Mouse (Mus musculus): Measurements from ENCODE around the gene Gckr. TPM values are rescaled to one million over a fixed set of nuclear protein-coding genes. Genes with fewer than 3 reads are reported as not detected.
"Not testable (repeated sequence)": the region's sequence is repeated elsewhere in the genome, so short reads cannot be mapped to it uniquely, and the experiment has no call there.

Gene Gckr
- polyA plus RNA-seq, 1 experiment from 2014 or later, result 0.09 TPM

DNA sequence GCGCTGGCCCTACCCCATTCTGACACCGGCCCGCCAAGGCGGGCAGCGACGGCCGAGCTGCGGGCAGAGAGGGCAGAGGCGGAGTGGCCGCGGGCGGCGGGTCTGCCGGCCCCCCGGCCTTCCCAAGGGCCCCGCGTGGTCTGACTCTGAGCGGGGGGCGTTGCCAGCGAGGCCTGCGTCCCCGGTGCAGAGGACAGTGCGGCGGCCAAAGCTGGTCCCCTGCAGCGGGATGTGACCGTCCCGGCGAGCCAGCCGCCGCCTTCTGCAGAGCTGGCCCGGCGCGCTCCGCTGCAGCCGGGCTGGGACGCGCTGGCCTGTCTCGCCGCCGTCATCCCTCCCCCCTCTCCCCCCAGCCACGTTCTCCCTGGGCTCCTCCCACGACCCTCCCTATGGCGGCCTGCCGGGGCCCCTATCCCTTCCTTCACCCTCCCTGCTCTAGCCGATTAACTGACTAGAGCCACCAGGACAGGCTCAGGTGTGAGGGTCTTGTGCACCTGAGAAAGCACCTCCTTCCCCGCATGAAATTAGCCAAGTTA, 1.6 kb upstream of the Gckr start, which contains the start of gene Fndc4:
Gene Fndc4 (minus strand): TSS at position 475 of the 536 bp plus-strand sequence.
- Histone ChIP-seq H3K4me3 (peak within 1 kb of the TSS; percentile 70), H3K9me3 (replicated peaks) (no peaks in the 10 kb centered on the region), H3K36me3 (no peaks in the 10 kb centered on the region), H3K27ac (0 out of 2 replicates have a peak within 1 kb of the TSS, but pooled peaks have one; percentile 14), H3K4me2 (peak within 1 kb of the TSS; percentile 97), H3K4me1 (replicated peaks) (peaks cover 26% of the 10 kb centered on the region), H3K27me3 (no peaks in the 10 kb centered on the region), H3K9ac (peak within 1 kb of the TSS; percentile 75)
- ATAC-seq (replicated peaks; ENCODE audit: insufficient number of reproducible peaks, insufficient read depth, low FRiP score, low read depth), result peak; percentile 55
- under 1% methylated on average over 46 of the region's 46 CpGs for WGBS

DNA sequence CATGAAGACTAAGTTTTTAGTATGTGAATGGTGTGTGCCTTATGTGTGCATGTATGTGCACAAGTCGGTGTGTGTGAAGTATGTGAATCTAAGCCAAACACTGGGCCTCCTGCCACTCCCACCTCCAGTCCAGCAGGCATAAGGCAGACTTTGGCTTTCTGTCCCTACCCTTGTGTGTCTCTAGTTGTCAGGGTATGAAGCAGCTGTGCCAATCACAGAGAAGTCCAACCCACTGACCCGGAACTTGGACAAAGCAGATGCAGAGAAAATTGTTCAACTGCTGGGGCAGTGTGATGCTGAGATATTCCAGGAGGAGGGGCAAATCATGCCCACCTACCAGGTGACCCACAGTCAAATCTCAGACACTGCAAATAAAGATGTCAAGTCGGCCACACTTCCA, 738 bp downstream of the Gckr start:
- H3K4me3 ChIP-seq, result no peak overlapping the region
- H3K4me1 ChIP-seq (replicated peaks), result peaks cover 21% of the 10 kb centered on the region
- 84% methylated on average over 3 of the region's 3 CpGs for WGBS
- no peak overlapping the region for H3K27ac ChIP-seq
- no peak overlapping the region for H3K4me2 ChIP-seq
- H3K9ac ChIP-seq, result no peak overlapping the region
- H3K27me3 ChIP-seq, result no peaks in the 10 kb centered on the region
- H3K9me3 ChIP-seq (replicated peaks), result no peaks in the 10 kb centered on the region
- H3K36me3 ChIP-seq, result no peaks in the 10 kb centered on the region
- ATAC-seq (replicated peaks; ENCODE audit: insufficient number of reproducible peaks, insufficient read depth, low FRiP score, low read depth), result no peak

DNA sequence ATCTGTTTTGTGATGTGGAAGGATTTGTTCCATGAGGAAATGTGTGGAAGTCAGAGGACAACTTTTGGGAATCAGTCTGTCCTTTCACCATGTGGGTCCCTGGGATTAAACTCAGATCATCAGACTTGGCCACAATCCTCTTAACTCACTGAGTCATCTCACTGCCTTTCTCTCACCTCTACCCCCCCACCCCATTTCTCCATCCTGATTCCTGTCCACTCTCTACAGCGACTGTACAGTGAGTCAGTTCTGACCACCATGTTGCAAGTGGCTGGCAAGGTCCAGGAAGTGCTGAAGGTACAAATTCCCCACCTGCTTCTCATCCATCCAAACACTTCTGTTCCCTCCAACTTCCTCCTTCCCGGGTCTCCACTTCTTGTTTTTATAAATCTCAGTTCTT, 1.2 kb downstream of the Gckr start:
- Histone ChIP-seq H3K9me3 (replicated peaks) (no peaks in the 10 kb centered on the region), H3K4me1 (replicated peaks) (peaks cover 21% of the 10 kb centered on the region), H3K36me3 (no peaks in the 10 kb centered on the region), H3K4me3 (no peak overlapping the region), H3K9ac (no peak overlapping the region), H3K27ac (no peak overlapping the region), H3K4me2 (no peak overlapping the region), H3K27me3 (no peaks in the 10 kb centered on the region)
- WGBS, result 47% methylated on average over 2 of the region's 2 CpGs
- no peak for ATAC-seq (replicated peaks; ENCODE audit: insufficient number of reproducible peaks, insufficient read depth, low FRiP score, low read depth)

DNA sequence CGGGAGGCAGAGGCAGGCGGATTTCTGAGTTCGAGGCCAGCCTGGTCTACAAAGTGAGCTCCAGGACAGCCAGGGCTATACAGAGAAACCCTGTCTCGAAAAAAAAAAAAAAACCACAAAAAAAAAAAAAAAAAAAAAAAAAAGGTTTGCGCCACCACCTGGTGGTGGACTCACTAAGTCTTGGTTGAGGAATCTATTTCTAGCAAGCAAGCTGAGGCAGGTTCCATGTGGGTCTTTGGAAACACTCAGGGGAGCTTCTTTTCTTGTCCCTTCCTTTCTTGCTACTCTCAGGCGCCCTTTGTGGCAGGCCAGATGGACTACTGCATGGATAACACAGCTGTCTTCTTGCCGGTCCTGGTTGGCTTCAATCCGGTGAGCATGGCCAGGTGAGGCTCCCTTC, 4.6 kb downstream of the Gckr start:
- ATAC-seq (replicated peaks; ENCODE audit: insufficient number of reproducible peaks, insufficient read depth, low FRiP score, low read depth), result no peak
- H3K4me3 ChIP-seq, result no peak overlapping the region
- no peak overlapping the region for H3K4me2 ChIP-seq
- H3K36me3 ChIP-seq, result no peaks in the 10 kb centered on the region
- no peaks in the 10 kb centered on the region for H3K27me3 ChIP-seq
- no peak overlapping the region for H3K27ac ChIP-seq
- H3K9ac ChIP-seq, result no peak overlapping the region
- H3K4me1 ChIP-seq (replicated peaks), result peaks cover 7% of the 10 kb centered on the region
- H3K9me3 ChIP-seq (replicated peaks), result no peaks in the 10 kb centered on the region
- WGBS, result 53% methylated on average over 8 of the region's 8 CpGs

DNA sequence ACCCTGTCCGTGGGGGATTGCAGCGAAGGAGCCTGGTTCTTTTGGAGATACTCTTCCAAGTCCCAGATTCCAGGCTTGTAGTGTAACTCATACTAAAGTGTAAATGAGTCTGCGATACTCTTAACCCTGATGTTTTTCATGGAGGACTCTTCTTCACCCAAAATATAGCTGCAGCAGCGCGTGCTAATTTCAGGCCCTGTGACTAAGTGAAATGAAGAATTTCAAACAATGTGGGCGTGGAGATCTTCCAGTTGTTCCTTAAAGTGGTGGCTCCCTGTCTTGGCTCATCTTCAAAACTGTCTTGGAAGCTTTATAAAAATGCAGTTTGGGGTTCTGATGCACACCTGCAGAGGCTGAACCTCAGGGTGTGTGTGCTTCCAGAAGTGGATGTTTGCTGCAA, 5.8 kb downstream of the Gckr start:
- H3K4me1 ChIP-seq (replicated peaks), result no peaks in the 10 kb centered on the region
- no peaks in the 10 kb centered on the region for H3K27me3 ChIP-seq
- 79% methylated on average over 6 of the region's 6 CpGs for WGBS
- no peak for ATAC-seq (replicated peaks; ENCODE audit: insufficient number of reproducible peaks, insufficient read depth, low FRiP score, low read depth)
- H3K4me2 ChIP-seq, result no peak overlapping the region
- no peak overlapping the region for H3K4me3 ChIP-seq
- no peak overlapping the region for H3K27ac ChIP-seq
- no peaks in the 10 kb centered on the region for H3K36me3 ChIP-seq
- H3K9me3 ChIP-seq (replicated peaks), result no peaks in the 10 kb centered on the region
- H3K9ac ChIP-seq, result no peak overlapping the region

DNA sequence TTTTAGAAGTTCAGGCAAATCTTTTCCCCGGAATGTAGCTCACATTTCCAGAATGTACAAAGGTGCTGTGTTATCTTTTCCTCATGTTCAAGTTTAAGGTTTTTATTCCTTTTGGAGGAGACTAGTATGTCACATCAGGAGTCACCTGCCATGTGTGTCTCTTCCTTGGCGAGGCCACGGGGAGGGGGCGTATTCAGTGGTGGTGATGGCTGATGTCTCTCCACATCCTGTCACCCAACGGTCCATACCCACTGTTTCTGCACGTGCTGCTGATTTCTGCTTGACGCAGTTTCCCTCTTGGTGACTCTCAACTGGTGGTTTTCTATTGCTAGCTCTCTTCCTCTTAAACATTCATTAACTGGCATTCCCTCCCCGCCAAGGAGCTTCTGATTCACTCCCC, 15.6 kb downstream of the Gckr start:
- Histone ChIP-seq H3K9me3 (replicated peaks) (no peaks in the 10 kb centered on the region), H3K36me3 (no peaks in the 10 kb centered on the region), H3K27ac (no peak overlapping the region), H3K4me1 (replicated peaks) (no peaks in the 10 kb centered on the region), H3K27me3 (peaks cover 3% of the 10 kb centered on the region; the same call in 1 of the 2 replicates), H3K4me3 (no peak overlapping the region), H3K4me2 (no peak overlapping the region), H3K9ac (no peak overlapping the region)
- 83% methylated on average over 8 of the region's 8 CpGs for WGBS
- no peak for ATAC-seq (replicated peaks; ENCODE audit: insufficient number of reproducible peaks, insufficient read depth, low FRiP score, low read depth)

DNA sequence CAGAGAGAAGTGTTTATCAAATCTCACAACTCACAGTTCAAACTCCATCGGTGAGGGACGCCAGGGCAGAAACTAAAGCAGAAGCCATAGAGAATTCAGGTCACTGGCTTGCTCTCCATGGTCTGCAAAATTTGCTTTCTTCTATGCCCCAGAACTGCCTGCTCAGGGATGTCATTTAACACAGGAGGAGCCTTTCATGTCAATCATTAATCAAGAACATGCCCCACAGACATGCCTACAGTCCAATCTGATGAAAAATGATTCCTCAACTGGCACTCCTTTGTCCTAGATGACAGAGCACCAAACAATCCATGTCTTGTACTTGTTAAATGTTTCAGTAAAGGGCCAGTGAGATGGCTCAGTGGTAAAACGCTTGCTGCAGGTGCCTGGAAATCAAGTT, 25.5 kb downstream of the Gckr start:
- Histone ChIP-seq H3K36me3 (no peaks in the 10 kb centered on the region), H3K4me2 (no peak overlapping the region), H3K9ac (no peak overlapping the region), H3K9me3 (replicated peaks) (no peaks in the 10 kb centered on the region), H3K27ac (no peak overlapping the region), H3K4me3 (no peak overlapping the region), H3K4me1 (replicated peaks) (no peaks in the 10 kb centered on the region), H3K27me3 (no peaks in the 10 kb centered on the region)
- WGBS, result 82% methylated on average over 3 of the region's 3 CpGs
- ATAC-seq (replicated peaks; ENCODE audit: insufficient number of reproducible peaks, insufficient read depth, low FRiP score, low read depth), result no peak

DNA sequence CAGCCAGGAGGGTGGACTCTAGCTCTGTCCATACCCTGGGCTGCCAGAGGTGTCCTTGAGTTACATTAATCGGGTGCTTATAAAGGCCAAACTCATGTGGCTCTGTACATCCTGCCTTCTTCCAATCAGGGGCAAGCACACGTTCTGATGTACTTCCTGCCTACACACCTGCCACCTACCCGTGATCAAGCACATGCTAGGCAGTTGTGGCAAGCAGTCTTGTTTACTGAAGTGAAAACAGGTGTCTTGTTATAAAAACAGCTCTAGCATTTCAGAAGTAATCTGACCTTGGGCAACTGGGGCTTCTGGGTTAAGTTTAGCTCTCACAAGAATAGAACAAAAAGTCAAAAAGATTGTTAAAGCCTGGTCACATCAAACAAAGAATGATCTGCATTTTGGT, 26.8 kb downstream of the Gckr start:
- 51% methylated on average over 3 of the region's 3 CpGs for WGBS

DNA sequence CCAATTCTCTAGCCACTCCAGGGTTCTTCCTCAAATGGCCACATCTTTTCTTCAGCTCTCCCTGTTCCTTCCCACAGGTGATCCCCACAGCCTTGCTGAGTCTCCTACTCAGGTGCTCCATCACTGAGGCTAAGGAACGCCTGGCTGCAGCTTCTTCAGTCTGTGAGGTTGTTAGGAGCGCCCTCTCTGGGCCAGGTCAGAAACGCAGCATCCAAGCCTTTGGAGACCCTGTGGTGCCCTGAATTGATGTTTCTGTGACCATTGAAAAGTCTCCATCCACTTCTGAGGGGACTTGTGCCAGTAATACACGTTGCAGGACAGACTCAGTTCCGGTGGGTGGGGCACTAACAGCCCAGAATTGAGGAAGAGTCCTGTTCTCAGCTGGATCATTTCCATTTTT, 29.6 kb downstream of the Gckr start:
- no peak overlapping the region for H3K4me3 ChIP-seq
- WGBS, result 12% methylated on average over 5 of the region's 5 CpGs
- H3K27me3 ChIP-seq, result no peaks in the 10 kb centered on the region
- H3K36me3 ChIP-seq, result no peaks in the 10 kb centered on the region
- no peaks in the 10 kb centered on the region for H3K4me1 ChIP-seq (replicated peaks)
- no peak overlapping the region for H3K4me2 ChIP-seq
- H3K27ac ChIP-seq, result no peak overlapping the region
- H3K9me3 ChIP-seq (replicated peaks), result no peaks in the 10 kb centered on the region
- no peak for ATAC-seq (replicated peaks; ENCODE audit: insufficient number of reproducible peaks, insufficient read depth, low FRiP score, low read depth)
- H3K9ac ChIP-seq, result no peak overlapping the region

More for the DNA sequence above, 26.8 kb downstream of the Gckr start:
- no peaks in the 10 kb centered on the region for H3K4me1 ChIP-seq (replicated peaks)
- H3K9ac ChIP-seq, result no peak overlapping the region
- ATAC-seq (replicated peaks; ENCODE audit: insufficient number of reproducible peaks, insufficient read depth, low FRiP score, low read depth), result no peak
- no peak overlapping the region for H3K4me3 ChIP-seq
- no peaks in the 10 kb centered on the region for H3K9me3 ChIP-seq (replicated peaks)
- H3K36me3 ChIP-seq, result no peaks in the 10 kb centered on the region
- H3K27ac ChIP-seq, result no peak overlapping the region
- H3K27me3 ChIP-seq, result no peaks in the 10 kb centered on the region
- no peak overlapping the region for H3K4me2 ChIP-seq

DNA sequence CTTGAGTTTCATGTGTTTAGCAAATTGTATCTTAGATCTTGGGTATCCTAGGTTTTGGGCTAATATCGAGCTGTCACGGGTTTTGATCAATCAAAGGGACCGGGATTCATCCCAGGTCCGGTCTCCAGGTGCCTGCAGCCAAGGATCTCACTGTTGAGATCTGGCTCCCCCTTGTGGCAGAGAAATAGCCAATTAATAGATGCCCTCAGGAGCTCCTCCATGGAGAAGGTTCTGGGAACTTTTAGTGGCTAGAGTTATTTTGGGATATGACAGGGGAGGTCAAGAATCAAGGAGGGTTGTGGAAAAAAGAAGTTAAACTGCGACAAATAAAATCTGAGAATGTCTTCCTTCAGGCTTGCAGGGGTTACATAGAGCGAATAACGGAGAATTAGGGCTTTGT, 31.0 kb downstream of the Gckr start:
- no peaks in the 10 kb centered on the region for H3K27me3 ChIP-seq
- H3K27ac ChIP-seq, result no peak overlapping the region
- H3K4me3 ChIP-seq, result no peak overlapping the region
- peak; percentile 55; the same call in 1 of the 2 replicates for ATAC-seq (replicated peaks; ENCODE audit: insufficient number of reproducible peaks, insufficient read depth, low FRiP score, low read depth)
- H3K9me3 ChIP-seq (replicated peaks), result no peaks in the 10 kb centered on the region
- whole genome bisulfite sequencing, result 29% methylated on average over 7 of the region's 7 CpGs
- no peak overlapping the region for H3K4me2 ChIP-seq
- H3K4me1 ChIP-seq (replicated peaks), result no peaks in the 10 kb centered on the region
- H3K36me3 ChIP-seq, result no peaks in the 10 kb centered on the region
- H3K9ac ChIP-seq, result no peak overlapping the region

DNA sequence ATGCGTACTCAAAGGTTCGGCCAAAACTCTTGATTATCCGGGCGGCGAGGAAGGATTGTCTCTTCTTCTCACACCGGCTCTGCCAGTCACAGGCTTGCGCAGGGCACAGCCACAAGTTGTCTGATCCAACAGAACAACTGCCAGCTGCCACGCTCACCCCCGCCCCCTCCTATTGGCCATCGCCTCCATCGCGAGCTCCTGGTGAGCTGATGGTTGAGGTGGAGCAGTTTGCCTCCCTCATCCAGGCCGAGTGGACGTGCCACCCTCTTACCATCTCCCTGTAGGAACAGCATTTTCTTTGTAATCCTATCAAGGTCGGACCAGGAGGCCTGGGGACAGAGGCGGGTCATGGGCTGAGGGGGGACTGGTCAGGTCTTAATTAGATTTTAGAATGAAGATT, 60.3 kb downstream of the Gckr start:
- H3K27me3 ChIP-seq; H3K4me2 ChIP-seq; H3K4me1 ChIP-seq (replicated peaks); H3K9ac ChIP-seq; H3K36me3 ChIP-seq; H3K4me3 ChIP-seq; ATAC-seq (replicated peaks; ENCODE audit: insufficient number of reproducible peaks, insufficient read depth, low FRiP score, low read depth); H3K27ac ChIP-seq; H3K9me3 ChIP-seq (replicated peaks): not testable (repeated sequence)
- 71% methylated on average over 16 of the region's 16 CpGs for WGBS

DNA sequence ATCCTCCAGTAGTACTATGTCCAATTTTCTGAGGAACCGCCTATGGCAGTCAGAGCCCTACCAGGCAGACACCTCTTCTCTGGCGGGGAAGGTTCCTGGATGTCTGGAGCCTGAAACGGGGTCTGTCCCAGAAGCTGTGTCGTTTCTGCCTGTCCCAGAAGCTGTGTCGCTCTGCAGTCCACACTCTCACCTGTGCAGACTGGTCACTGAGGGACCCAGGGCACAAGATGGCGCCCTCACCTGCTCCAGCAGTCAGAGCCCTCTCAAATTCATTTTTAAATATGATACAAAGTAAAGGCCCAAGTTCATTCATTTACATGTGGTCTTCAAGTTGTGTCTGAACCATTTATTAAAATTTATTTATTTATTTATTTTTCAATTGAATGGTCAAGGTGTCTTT, 63.7 kb downstream of the Gckr start:
- H3K4me2 ChIP-seq, result no peak overlapping the region
- H3K36me3 ChIP-seq, result no peaks in the 10 kb centered on the region
- no peaks in the 10 kb centered on the region for H3K9me3 ChIP-seq (replicated peaks)
- H3K9ac ChIP-seq, result no peak overlapping the region
- H3K4me3 ChIP-seq, result no peak overlapping the region
- H3K4me1 ChIP-seq (replicated peaks), result no peaks in the 10 kb centered on the region
- no peak for ATAC-seq (replicated peaks; ENCODE audit: insufficient number of reproducible peaks, insufficient read depth, low FRiP score, low read depth)
- H3K27ac ChIP-seq, result no peak overlapping the region
- H3K27me3 ChIP-seq, result no peaks in the 10 kb centered on the region
- 80% methylated on average over 6 of the region's 6 CpGs for WGBS

Data from heart, embryonic 15.5 days (tissue).